Mouse (Mus musculus) ovary, postnatal 14 days (tissue): ENCODE measurements at regions not wholly inside any gene's neighbourhood (a gene's known extent, or its start where the extent isn't known, plus 50 kb on each side); places are given as distances from the start of the nearest gene placed in this dataset.
A peak's percentile ranks its signal among the peaks of the same experiment; 100 is the strongest.

Source experiments
- DNase-seq: peaks from one replicate; pipeline ENCODE4 v3.0.0; 2022; ENCODE audit warnings: low spot score

- no peak for DNase-seq
Observed at GRCm38 (mm10) chr13:99097606-99098545, 86.7 kb upstream of the Zfp366 start.

- DNase-seq: no peak
Observed at GRCm38 (mm10) chr13:99096837-99097236, 87.8 kb upstream of the Zfp366 start.

GRCm38 (mm10) chr13:99095006-99095405 lies 89.6 kb upstream of the Zfp366 start:
- no peak for DNase-seq

DNA sequence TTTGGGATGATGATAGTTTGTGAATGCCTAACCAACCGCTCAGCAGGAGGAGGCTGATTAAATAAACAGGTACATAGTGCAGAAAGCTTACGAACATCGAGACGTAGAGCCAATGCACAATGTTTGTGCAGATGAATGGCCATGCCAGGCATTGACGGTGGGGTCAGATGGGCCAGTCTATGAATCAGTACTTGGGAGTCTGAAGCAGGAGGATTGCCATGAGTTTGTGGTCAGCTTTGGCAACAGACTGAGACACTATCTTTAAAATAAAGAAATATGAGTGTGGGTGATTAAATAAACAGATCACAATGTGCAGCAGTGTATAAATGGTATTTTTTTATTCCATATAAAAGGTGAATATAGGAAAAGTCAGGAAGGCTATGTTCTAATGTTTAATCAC lies 90.4 kb upstream of the Zfp366 start:
- DNase-seq: no peak

GRCm38 (mm10) chr13:99093269-99093668 lies 91.4 kb upstream of the Zfp366 start:
- peak; percentile 58 for DNase-seq

DNA sequence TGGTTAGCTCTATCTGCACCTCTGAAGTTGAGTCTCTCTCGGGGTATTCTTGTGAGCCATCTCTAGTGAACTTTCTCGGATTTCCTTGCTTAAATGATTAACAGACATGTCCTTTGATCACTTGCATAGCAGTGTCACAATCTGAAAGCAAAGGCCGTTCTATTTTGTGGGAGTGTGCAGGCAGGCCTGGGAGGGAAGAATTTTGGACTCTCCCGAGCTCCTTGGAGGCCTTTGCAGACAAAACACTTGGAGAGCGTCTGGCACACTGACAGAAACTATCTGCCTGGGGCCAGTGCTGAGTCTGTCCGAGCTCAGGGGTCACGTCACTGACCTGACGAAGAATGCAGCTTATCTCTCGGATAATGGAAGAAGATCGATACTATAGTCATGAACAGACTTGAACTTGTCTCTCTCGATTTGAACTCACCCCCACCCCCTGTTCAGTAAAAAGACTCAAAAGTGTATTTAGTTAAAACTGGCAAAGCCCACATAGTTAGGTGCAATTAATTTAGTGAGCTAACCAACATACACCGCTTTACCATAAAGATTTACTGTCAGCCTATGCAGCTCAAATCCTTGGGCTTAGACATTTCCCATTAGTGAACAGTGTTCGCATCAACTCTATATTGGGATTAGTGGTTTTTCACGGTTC lies 92.2 kb upstream of the Zfp366 start:
- peak; percentile 42 for DNase-seq

DNA sequence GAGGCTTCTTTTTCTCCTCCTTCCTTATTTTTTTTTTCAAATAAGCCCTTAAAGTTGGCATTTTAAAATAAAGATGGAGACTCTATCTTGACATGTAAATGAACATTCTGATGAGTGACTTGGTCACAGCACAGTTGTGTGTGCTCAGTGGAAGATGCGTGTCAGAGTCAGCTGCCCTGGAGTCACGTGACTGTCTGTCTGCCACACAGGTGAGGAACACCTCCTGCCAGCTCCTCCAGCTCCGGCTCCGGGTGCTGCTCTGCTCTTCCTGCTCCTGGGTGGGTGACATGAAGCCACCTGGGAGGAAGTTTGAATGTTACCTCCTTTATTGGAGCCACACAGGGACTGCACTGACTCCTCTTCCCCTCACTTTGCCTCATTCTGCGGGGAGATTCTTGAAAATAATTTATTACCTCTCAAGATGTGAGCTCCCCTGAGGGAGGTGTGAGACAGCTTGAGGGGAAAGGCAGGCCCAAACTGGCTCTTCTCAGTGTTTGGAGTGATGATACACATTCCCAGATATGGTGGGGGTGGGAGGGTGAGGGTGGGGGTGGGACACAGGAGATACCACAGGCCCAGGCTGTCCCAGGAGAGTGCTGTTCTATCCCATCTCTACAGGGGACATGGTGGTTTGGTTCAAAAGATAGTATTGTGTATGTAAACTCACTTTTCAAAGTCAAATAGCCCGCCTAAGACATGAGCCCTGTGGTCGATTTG lies 92.9 kb upstream of the Zfp366 start:
- no peak for DNase-seq

DNA sequence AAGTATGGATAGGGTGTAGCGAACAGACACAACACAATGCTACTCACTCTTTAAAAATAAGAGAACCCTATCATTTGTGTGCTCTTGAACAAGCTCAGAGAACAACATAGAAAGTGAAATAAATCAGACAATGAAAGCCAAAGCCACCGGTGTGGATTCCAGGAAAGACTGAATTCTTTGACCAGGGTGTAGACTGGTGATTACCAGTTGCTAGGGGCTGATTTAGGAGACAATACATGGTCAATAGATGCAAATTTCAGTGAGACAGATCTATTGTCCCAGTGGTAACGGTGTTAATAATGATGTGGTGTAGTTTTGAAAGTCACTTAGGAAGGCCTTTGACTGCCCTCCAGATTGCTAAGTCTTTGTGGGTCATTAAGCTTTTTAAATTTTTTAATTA lies 94.3 kb upstream of the Zfp366 start:
- DNase-seq: no peak

DNA sequence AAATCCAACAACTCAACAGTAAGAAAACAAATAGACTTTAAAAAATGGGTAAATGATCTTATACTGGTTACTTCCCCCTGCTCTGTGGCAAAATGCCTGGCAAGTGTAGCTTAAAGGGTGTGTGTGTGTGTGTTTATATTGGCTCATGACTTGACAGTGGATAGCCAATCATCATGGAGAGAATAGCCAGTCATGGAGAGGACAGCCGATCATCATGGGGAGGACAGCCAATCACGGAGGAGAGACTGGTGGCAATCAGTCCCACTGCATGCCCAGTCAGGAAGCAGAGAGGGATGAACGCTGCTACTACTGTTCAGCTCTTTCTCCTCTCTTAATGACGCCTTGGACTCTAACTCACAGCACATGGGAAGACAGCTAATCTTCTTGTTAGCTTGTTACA lies 96.3 kb upstream of the Zfp366 start:
- no peak for DNase-seq

DNA sequence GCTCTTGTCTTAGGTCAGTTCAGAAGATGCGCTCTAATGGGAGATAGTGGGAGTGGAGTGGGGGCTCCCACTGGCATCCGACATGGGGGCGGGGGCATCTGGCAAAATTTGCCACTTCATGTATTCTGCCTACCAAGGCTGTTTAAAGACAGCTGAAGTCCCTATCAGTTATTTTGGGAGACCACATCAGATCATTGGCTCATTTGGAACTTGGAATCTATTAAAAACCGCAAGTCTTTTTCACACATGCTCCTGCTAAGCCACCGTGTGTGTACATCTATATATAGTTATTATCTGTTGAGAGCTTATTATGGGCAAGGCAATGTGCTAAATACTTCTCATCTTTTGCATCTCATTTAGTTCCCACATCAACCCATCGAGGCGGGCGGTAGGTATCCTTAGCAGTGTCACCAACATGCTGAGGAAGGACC lies 95.0 kb upstream of the 1700024P04Rik start:
- no peak for DNase-seq

- DNase-seq: no peak
Observed at GRCm38 (mm10) chr13:99078643-99079042, 94.3 kb upstream of the 1700024P04Rik start.

DNA sequence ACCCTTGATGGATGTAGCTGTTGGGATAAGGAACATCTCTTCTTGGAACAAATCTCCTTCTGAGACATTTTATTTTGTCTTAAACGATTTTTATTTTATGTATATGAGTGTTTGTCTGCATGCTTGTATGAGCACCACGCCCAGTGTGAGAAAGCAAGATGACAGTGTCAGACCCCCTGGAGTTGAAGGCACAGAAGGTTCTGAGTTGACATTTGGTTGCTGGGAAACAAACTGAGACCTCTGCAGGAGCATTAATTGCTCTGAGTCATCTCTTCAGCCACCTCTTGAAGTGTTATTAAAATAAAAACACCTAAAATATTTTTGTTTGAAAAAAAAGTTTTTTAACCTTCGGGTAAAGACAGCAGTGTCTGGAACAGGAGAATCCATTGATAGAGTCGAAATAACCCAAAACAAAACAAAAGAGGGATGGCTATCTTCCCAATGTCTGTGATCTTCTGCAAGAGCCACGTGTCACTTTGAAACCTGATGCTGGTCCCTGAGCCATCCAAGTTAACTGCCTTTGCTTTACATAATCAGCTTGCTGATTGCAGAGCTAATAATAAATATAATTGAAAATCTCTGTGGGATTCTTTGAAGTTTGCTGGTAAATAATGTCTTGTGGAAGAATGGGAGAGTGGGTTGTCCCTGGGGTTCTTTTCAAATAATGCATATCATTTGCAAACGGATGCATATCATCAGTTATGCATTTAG lies 92.8 kb upstream of the 1700024P04Rik start:
- no peak for DNase-seq

DNA sequence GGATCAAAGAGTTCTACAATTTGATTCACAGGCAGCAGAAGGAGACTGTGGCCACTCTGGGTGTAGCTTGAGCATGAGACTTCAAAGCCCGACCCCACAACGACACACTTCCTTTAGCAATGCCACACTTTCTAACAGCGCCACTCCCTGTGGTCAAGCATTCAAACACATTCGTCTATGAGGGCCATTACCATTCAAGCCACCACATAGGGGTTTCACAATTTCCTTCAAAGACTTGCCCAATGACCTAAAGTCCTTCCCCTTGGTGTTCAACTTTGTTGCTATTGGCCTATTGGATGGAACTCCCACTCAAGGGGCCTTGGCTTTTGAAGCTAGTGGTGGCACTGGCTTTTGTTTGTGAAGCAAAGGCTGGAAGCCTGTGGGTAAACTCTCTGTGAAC lies 91.1 kb upstream of the 1700024P04Rik start:
- DNase-seq: no peak

- no peak for DNase-seq
Observed at GRCm38 (mm10) chr13:99071821-99072414, 87.6 kb upstream of the 1700024P04Rik start.

DNA sequence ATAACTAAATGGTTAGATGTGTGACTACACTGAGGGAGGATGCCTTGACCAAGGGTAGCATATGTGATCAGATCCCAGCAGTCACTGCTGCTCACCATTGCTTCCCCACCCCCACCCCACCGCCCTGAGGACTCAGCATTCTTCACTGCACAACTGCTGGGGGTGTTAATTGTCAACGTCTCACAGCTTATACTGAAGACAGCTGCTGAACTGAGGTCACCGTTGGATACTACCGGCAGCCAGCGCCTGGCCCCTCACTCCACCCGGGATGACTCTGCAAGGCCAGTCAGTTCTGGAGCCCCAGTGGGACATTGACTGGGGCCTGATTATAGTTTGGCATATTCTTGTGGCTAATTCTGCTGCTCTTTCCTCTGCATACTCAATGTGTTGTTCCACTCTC lies 87.0 kb upstream of the 1700024P04Rik start:
- no peak for DNase-seq

GRCm38 (mm10) chr13:99069767-99070166 lies 85.4 kb upstream of the 1700024P04Rik start:
- no peak for DNase-seq

DNA sequence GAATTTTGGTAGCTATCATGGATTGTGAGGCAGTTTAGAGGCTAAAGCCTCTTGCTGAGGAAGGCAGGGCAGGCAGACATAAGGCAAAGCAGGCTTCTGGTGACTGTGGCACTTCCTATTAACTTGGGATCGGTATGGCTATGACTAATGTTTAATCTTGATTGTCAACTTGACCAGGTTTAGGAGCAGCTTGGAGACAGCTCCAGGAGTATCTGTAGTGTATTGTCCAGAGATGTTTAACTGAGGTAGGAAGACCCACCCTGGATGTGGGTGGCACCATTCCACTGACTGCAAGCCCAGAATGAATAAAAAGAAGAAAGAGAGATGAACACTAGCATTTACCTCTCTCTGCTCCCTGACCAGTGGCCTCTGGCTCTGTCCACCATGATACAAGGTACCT lies 83.1 kb upstream of the 1700024P04Rik start:
- no peak for DNase-seq

- no peak for DNase-seq
Observed at GRCm38 (mm10) chr13:99063431-99063830, 79.1 kb upstream of the 1700024P04Rik start.

DNA sequence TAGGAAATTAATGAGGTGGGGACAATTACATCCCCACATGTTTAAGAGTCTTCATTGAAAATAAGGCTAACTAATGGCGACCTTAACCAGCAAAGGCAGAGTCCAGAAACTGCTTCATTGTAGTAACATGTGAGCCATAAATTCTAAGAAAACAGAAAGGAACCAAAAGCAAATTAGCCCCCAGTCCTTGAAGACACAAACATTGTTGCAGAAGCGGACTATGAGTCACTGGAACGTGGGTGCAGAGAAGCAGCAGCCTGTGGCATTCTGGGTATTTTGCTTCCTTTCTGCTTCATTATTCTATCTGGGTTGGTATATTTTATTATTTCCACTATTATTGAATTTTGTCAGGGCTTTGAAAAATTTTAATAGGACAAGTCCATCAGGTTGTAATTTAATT lies 78.6 kb upstream of the 1700024P04Rik start:
- DNase-seq: no peak

DNA sequence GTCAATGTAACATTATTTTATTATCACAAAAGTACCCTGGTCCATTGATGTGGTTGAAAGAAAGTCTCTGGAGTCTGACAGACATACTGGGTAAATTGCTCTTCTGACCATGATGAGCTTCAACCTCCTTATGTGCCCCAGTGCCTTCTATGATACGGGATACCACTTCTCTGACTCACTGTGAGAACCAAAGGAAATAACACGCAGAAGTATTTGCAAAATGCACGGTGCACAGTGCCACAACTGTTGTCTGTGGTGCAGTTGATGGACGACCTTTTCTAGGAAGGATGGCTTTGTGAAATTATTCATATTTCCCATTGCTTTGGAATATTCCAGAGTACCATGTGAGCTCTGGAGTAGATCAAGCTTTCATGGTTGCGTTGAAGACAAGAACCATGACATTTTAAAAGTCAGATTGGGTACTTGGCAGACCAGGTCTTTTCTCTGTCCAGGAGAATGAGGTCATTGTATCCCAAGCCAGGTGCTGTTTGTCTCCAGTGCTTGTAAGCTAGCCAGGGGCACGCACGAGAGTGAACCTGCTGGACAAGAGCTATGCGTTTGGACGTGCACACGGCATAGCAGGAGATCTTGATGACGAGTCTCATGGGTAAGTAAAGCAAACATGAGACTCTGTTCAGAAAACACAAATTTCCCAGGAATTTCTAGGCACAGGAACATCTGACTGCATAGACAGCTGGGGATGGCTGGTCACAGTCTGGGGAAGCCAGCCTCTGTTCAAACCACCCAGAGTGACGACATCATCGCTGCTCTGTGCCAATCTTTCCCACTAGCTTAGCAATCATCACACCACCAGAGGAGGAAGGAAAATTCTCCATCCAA lies 74.0 kb upstream of the 1700024P04Rik start:
- no peak for DNase-seq

DNA sequence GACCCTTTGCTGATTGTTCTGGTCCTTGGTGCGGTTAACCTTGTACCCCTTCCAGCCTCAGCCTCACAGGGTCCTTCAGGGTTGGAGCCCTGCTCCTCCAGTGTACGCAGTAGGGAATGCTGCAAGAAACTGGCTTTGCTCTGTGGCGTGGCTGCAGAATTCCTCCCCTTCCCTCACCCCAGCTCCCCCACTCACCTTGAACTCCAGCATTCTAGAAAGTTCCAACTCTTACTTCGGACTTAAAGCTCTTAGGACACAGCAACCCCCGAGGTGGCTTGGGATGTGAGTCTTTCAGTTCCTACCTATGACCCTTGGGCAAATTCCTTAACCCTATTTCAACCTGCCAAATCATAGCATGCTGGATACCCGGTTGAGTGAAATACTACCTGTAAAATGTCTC lies 73.3 kb upstream of the 1700024P04Rik start:
- no peak for DNase-seq
